Mouse (Mus musculus) regulatory T cell (primary cell): ENCODE measurements around the gene Gm10721.
"Not testable (repeated sequence)": the region's sequence is repeated elsewhere in the genome, so short reads cannot be mapped to it uniquely, and the experiment has no call there.

Experiments used
- in situ Hi-C: fragments of 300-600 bp; cut with MboI, MseI; formaldehyde crosslinking; loops from one replicate; pipeline ENCODE4 v1.15.1; 2025; ENCODE audit warnings: high pct_unique_total_duplicates

The Gm10721 gene

GRCm38 (mm10) chr9:3012733-3013279, at the start of gene Gm10721:
Gene Gm10721 (plus strand): TSS chr9:3013140.
- in situ Hi-C loops, result not testable (repeated sequence)

- in situ Hi-C loops, result not testable (repeated sequence)
Observed at GRCm38 (mm10) chr9:3000445-3000972, 12.4 kb upstream of the Gm10721 start, which contains the start of gene Gm10722. Gene Gm10722 (plus strand): TSS chr9:3000922.

GRCm38 (mm10) chr9:3001006-3001405, 11.9 kb upstream of the Gm10721 start:
- in situ Hi-C loops, result not testable (repeated sequence)

- in situ Hi-C loops, result not testable (repeated sequence)
Observed at GRCm38 (mm10) chr9:3001948-3002659, 10.8 kb upstream of the Gm10721 start.

- in situ Hi-C loops, result not testable (repeated sequence)
Observed at GRCm38 (mm10) chr9:3002794-3003396, 10.0 kb upstream of the Gm10721 start, which contains the start of gene Gm11168. Gene Gm11168 (plus strand): TSS chr9:3003346.

- in situ Hi-C loops, result not testable (repeated sequence)
Observed at GRCm38 (mm10) chr9:3006179-3006578, 6.8 kb upstream of the Gm10721 start.

- in situ Hi-C loops, result not testable (repeated sequence)
Observed at GRCm38 (mm10) chr9:3006636-3007035, 6.3 kb upstream of the Gm10721 start.

GRCm38 (mm10) chr9:3007272-3007671, 5.7 kb upstream of the Gm10721 start:
- in situ Hi-C loops, result not testable (repeated sequence)

GRCm38 (mm10) chr9:3009331-3009730, 3.6 kb upstream of the Gm10721 start:
- in situ Hi-C loops, result not testable (repeated sequence)

GRCm38 (mm10) chr9:3012054-3012621, 802 bp upstream of the Gm10721 start:
- in situ Hi-C loops, result not testable (repeated sequence)

- in situ Hi-C loops, result not testable (repeated sequence)
Observed at GRCm38 (mm10) chr9:3015354-3015753, 2.4 kb downstream of the Gm10721 start, which contains the start of gene Gm10720. Gene Gm10720 (plus strand): TSS chr9:3015654.

GRCm38 (mm10) chr9:3015896-3016295, 3.0 kb downstream of the Gm10721 start:
- in situ Hi-C loops, result not testable (repeated sequence)

GRCm38 (mm10) chr9:3017108-3017507, 4.2 kb downstream of the Gm10721 start, which contains the start of gene Gm10719:
Gene Gm10719 (plus strand): TSS chr9:3017408.
- in situ Hi-C loops, result not testable (repeated sequence)

GRCm38 (mm10) chr9:3018944-3019343, 6.0 kb downstream of the Gm10721 start:
- in situ Hi-C loops, result not testable (repeated sequence)

GRCm38 (mm10) chr9:3019835-3020727, 7.1 kb downstream of the Gm10721 start:
- in situ Hi-C loops, result not testable (repeated sequence)

- in situ Hi-C loops, result not testable (repeated sequence)
Observed at GRCm38 (mm10) chr9:3022316-3023008, 9.5 kb downstream of the Gm10721 start.

GRCm38 (mm10) chr9:3023312-3023984, 10.5 kb downstream of the Gm10721 start, which contains the start of gene Gm10718:
Gene Gm10718 (plus strand): TSS chr9:3023547.
- in situ Hi-C loops, result not testable (repeated sequence)

- in situ Hi-C loops, result not testable (repeated sequence)
Observed at GRCm38 (mm10) chr9:3023985-3024648, 11.2 kb downstream of the Gm10721 start.

- in situ Hi-C loops, result loop anchor here (5.0 kb wide), 1 partner anchor 87 kb away; no protein-coding TSS in a partner anchor
Observed at GRCm38 (mm10) chr9:3024912-3025467, 12.1 kb downstream of the Gm10721 start, which contains the start of gene Gm10717. Gene Gm10717 (plus strand): TSS chr9:3025417.
